Mouse (Mus musculus) G1E (cell line): ENCODE results near the gene Rnf144a. TPM values are rescaled to one million over a fixed set of nuclear protein-coding genes. Genes with fewer than 3 reads are reported as not detected.
"Not testable (repeated sequence)": the region's sequence is repeated elsewhere in the genome, so short reads cannot be mapped to it uniquely, and the experiment has no call there.

ENCODE experiments used
- ATAC-seq: 2 replicates; pipeline ENCODE4 v1.8.0; 2016; ENCODE audit warnings: mild to moderate bottlenecking; ENCODE audit not compliant: insufficient number of reproducible peaks, poor library complexity, low FRiP score, severe bottlenecking; ENCODE audit errors: extremely low read depth
- DNase-seq: peaks from one replicate; pipeline ENCODE4 v3.0.0; 2012; ENCODE audit warnings: low spot score
- H3K27me3 ChIP-seq: 2 replicates; pipeline ENCODE4 v1.6.1; 2012; ENCODE audit warnings: mild to moderate bottlenecking, low read length, inconsistent platforms; ENCODE audit not compliant: insufficient read depth
- H3K36me3 ChIP-seq: replicated peaks from 2 replicates; pipeline ENCODE3; 2012; ENCODE audit warnings: mild to moderate bottlenecking, inconsistent platforms
- H3K4me1 ChIP-seq: 2 replicates; pipeline ENCODE4 v1.6.1; 2012; ENCODE audit warnings: low read depth, low read length, inconsistent platforms, mixed read lengths; ENCODE audit not compliant: insufficient read depth
- H3K4me3 ChIP-seq: 2 replicates; pipeline ENCODE4 v1.5.1; 2012; ENCODE audit warnings: low read depth, mild to moderate bottlenecking, inconsistent platforms, low read length, moderate library complexity, mixed read lengths
- H3K9me3 ChIP-seq: replicated peaks from 2 replicates; pipeline ENCODE4 v1.6.1; 2012; ENCODE audit warnings: inconsistent platforms
- CTCF ChIP-seq: IDR thresholded peaks from 2 replicates; pipeline ENCODE4 v1.5.1; 2012; ENCODE audit warnings: low read depth, low read length, inconsistent platforms, mixed read lengths
- GATA1 ChIP-seq: IDR thresholded peaks from 2 replicates; pipeline ENCODE4 v1.6.1; 2012; ENCODE audit warnings: borderline replicate concordance, low read length, inconsistent platforms, mixed read lengths
- GATA2 ChIP-seq: IDR thresholded peaks from 2 replicates; pipeline ENCODE4 v1.6.1; 2012; ENCODE audit warnings: low read depth, low read length, inconsistent platforms, borderline replicate concordance
- POLR2AphosphoS5 ChIP-seq: IDR thresholded peaks from 2 replicates; pipeline ENCODE4 v1.6.1; 2012; ENCODE audit warnings: low read depth, low read length, inconsistent platforms; ENCODE audit not compliant: insufficient replicate concordance
- TAL1 ChIP-seq: conservative IDR thresholded peaks from 2 replicates; pipeline ENCODE4 v1.6.1; 2012; ENCODE audit warnings: low read depth, low read length, inconsistent platforms, mixed read lengths
- polyA plus RNA-seq: library from polyadenylated mRNA; stranded (reverse); fragments of >175 nt; gene quantifications from 2 replicates; pipeline ENCODE4 v1.2.3, GENCODE M21; 2012
- total RNA-seq, 2 experiments: library from RNA; stranded (forward) in 1 of 2; stranded (reverse) in 1 of 2; fragments of 200-1000 nt in 1 of 2; fragments of >200 nt in 1 of 2; fragmentation: Nextera tagmentation in 1 of 2; gene quantifications; 2 replicates each; pipeline ENCODE4 v1.2.3; 2014 to 2017

Gene Rnf144a
- total and polyA plus RNA-seq, 3 experiments, result 0.22 TPM; not detected in 2

GRCm38 (mm10) chr12:26446377-26447045 lies 31.5 kb upstream of the Rnf144a start:
- no peak for ATAC-seq
- H3K4me1 ChIP-seq, result no peaks in the 10 kb centered on the region
- no peak for DNase-seq
- H3K27me3 ChIP-seq, result no peaks in the 10 kb centered on the region
- peaks cover 27% of the 10 kb centered on the region for H3K9me3 ChIP-seq
- no peak overlapping the region for H3K4me3 ChIP-seq
- no peak for TF ChIP-seq POLR2AphosphoS5
- H3K36me3 ChIP-seq, result no peaks in the 10 kb centered on the region

GRCm38 (mm10) chr12:26444511-26444910 lies 29.5 kb upstream of the Rnf144a start:
- Histone ChIP-seq H3K36me3 (no peaks in the 10 kb centered on the region), H3K4me3 (no peak overlapping the region), H3K4me1 (no peaks in the 10 kb centered on the region), H3K27me3 (no peaks in the 10 kb centered on the region), H3K9me3 (peaks cover 25% of the 10 kb centered on the region)
- TF ChIP-seq POLR2AphosphoS5 (no peak), CTCF (no peak), GATA2 (no peak), TAL1 (no peak)
- no peak for ATAC-seq
- no peak for DNase-seq

DNA sequence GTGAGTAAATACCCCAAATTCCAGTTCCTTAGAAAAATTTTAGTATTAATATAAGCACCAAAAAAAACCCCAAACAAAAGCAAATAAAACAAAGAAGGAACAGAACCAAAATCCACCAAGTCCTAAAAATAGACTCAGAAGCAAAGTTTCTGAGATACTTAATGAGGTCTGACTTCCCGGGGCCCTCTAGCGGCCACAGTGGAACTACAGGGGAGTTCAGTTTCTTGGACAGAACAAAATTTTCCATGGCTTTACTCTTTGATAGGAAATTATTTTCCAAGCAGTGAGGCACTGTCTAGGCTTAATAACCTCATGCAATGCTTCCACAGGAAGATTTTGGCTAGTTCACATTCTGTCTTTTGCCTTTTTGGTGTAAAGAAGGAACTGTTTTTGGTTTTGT lies 29.0 kb upstream of the Rnf144a start:
- H3K4me3 ChIP-seq, result no peak overlapping the region
- TF ChIP-seq GATA2 (no peak), CTCF (peak; percentile 66)
- H3K36me3 ChIP-seq, result no peaks in the 10 kb centered on the region
- peaks cover 28% of the 10 kb centered on the region for H3K9me3 ChIP-seq
- H3K27me3 ChIP-seq, result no peaks in the 10 kb centered on the region
- no peaks in the 10 kb centered on the region for H3K4me1 ChIP-seq
- ATAC-seq (no peak), DNase-seq (no peak)

- DNase-seq (no peak), ATAC-seq (no peak)
- H3K36me3 ChIP-seq, result no peaks in the 10 kb centered on the region
- H3K27me3 ChIP-seq, result no peaks in the 10 kb centered on the region
- peaks cover 23% of the 10 kb centered on the region for H3K9me3 ChIP-seq
- no peak overlapping the region for H3K4me3 ChIP-seq
- no peak for TF ChIP-seq GATA2
- TF ChIP-seq POLR2AphosphoS5, result no peak
- TF ChIP-seq GATA1, result no peak
- TF ChIP-seq CTCF, result no peak
- TF ChIP-seq TAL1, result no peak
- no peaks in the 10 kb centered on the region for H3K4me1 ChIP-seq
Observed at GRCm38 (mm10) chr12:26439366-26439765, 24.3 kb upstream of the Rnf144a start.

DNA sequence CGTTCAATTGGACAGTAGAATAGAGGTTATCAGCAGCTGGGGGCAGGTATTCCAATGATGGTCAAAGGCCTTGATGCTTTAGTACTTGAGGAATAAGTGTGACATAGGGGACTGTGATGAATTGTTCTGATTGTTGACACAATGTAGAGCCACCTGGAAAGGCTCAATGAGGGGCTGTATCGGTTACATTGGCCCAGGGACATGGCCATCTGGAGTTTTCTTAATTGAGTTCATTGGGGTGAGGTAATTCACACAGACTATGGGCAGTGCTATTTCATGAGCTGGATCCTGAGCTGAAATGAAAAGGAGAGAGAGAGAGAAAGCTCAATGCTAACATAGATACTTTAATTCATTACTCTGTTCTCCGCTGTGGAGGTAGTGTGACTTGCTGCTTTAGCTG lies 22.9 kb upstream of the Rnf144a start:
- TF ChIP-seq CTCF, result no peak
- TF ChIP-seq TAL1, result no peak
- TF ChIP-seq GATA1, result no peak
- no peak for TF ChIP-seq POLR2AphosphoS5
- TF ChIP-seq GATA2, result no peak
- DNase-seq (no peak), ATAC-seq (no peak)
- no peaks in the 10 kb centered on the region for H3K27me3 ChIP-seq
- no peaks in the 10 kb centered on the region for H3K36me3 ChIP-seq
- no peak overlapping the region for H3K4me3 ChIP-seq
- no peaks in the 10 kb centered on the region for H3K4me1 ChIP-seq
- peaks cover 24% of the 10 kb centered on the region for H3K9me3 ChIP-seq

DNA sequence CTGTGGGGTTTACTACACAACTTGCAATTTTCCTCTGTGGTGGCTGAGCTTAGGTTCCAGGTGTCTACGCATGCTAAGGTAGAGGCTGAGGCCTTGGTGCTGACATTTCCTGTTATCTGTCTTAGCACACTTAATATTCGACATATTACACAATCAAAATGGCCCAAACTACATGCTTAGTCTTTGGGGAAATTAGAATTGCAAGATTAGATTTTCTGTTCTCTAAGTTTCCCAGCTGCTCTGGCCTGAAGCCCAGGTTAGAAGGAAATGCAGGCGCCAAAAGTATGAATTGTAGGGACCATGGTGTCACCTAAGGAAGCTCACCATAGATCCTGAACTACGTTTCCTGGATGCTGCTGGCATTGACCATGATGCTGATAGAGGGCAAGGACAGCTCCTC lies 21.3 kb upstream of the Rnf144a start:
- Histone ChIP-seq H3K4me3 (no peak overlapping the region), H3K9me3 (peaks cover 18% of the 10 kb centered on the region), H3K36me3 (no peaks in the 10 kb centered on the region), H3K4me1 (no peaks in the 10 kb centered on the region), H3K27me3 (no peaks in the 10 kb centered on the region)
- DNase-seq (no peak), ATAC-seq (no peak)
- TF ChIP-seq CTCF (no peak), GATA1 (no peak), POLR2AphosphoS5 (no peak)

DNA sequence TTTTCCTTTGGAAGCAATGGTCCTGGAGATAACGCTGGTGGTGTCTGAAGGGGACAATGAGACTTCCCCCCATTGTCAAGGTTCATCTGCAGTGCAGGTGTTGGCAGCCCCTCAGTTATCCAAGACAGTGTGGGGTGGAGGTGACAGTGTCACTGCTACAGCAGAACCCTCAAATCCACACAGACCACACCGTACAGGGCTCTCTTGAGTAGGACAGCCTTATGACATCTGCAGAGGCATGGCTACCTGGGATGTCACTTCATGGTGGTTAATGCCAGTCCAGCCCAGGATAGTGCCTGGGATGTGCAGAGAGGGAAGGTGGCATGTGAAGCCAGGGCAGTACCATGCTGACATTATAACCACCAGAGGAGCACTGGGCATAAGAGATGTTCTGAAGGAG lies 13.7 kb upstream of the Rnf144a start:
- not testable (repeated sequence) for H3K4me1 ChIP-seq, ATAC-seq, DNase-seq, H3K4me3 ChIP-seq, H3K36me3 ChIP-seq, H3K27me3 ChIP-seq
- peaks cover 22% of the 10 kb centered on the region for H3K9me3 ChIP-seq
